Mouse (Mus musculus): Measurements from ENCODE around the gene Cenpj. TPM values are rescaled to one million over a fixed set of nuclear protein-coding genes. Genes with fewer than 3 reads are reported as not detected.

Gene Cenpj
- polyA plus RNA-seq, 1 experiment from 2014 or later: 13.5 TPM

- Histone ChIP-seq H3K27me3 (ENCODE audit: insufficient read depth, low read length) (no peaks in the 10 kb centered on the region), H3K4me2 (no peak overlapping the region), H3K4me3 (ENCODE audit: low read depth, low read length) (no peak overlapping the region), H3K27ac (ENCODE audit: low read depth) (no peak overlapping the region), H3K9ac (no peak overlapping the region), H3K4me1 (ENCODE audit: insufficient read depth) (no peaks in the 10 kb centered on the region), H3K9me3 (ENCODE audit: low read depth, low read length) (no peaks in the 10 kb centered on the region), H3K36me3 (ENCODE audit: insufficient read depth) (no peaks in the 10 kb centered on the region)
- DNase-seq (peak; percentile 56), ATAC-seq (ENCODE audit: insufficient read depth) (no peak)
- WGBS: 46% methylated on average over 6 of the region's 6 CpGs
- TF ChIP-seq CTCF (IDR thresholded peaks at IDR 0.05; ENCODE audit: low read depth): peak; percentile 78
Observed at GRCm38 (mm10) chr14:56598759-56599158, 23.5 kb upstream of the Cenpj start.

- Histone ChIP-seq H3K9ac (no peak overlapping the region), H3K4me2 (no peak overlapping the region), H3K27ac (ENCODE audit: low read depth) (no peak overlapping the region), H3K36me3 (ENCODE audit: insufficient read depth) (no peaks in the 10 kb centered on the region), H3K4me3 (ENCODE audit: low read depth, low read length) (no peak overlapping the region), H3K27me3 (ENCODE audit: insufficient read depth, low read length) (no peaks in the 10 kb centered on the region), H3K4me1 (ENCODE audit: insufficient read depth) (no peaks in the 10 kb centered on the region), H3K9me3 (ENCODE audit: low read depth, low read length) (no peaks in the 10 kb centered on the region)
- WGBS: 86% methylated on average over 1 of the region's 1 CpGs
- TF ChIP-seq CTCF (IDR thresholded peaks at IDR 0.05; ENCODE audit: low read depth): no peak
- ATAC-seq (ENCODE audit: insufficient read depth) (no peak), DNase-seq (no peak)
Observed at GRCm38 (mm10) chr14:56594811-56595210, 19.6 kb upstream of the Cenpj start.

GRCm38 (mm10) chr14:56592191-56592590 lies 17.0 kb upstream of the Cenpj start:
- no peak for TF ChIP-seq CTCF (IDR thresholded peaks at IDR 0.05; ENCODE audit: low read depth)
- H3K36me3 ChIP-seq (ENCODE audit: insufficient read depth): no peaks in the 10 kb centered on the region
- 91% methylated on average over 9 of the region's 9 CpGs for WGBS

GRCm38 (mm10) chr14:56582294-56582693 lies 7.1 kb upstream of the Cenpj start:
- Histone ChIP-seq H3K36me3 (ENCODE audit: insufficient read depth) (no peaks in the 10 kb centered on the region), H3K27me3 (ENCODE audit: insufficient read depth, low read length) (no peaks in the 10 kb centered on the region), H3K4me3 (ENCODE audit: low read depth, low read length) (no peak overlapping the region), H3K9ac (no peak overlapping the region), H3K9me3 (ENCODE audit: low read depth, low read length) (no peaks in the 10 kb centered on the region), H3K4me1 (ENCODE audit: insufficient read depth) (no peaks in the 10 kb centered on the region), H3K27ac (ENCODE audit: low read depth) (no peak overlapping the region), H3K4me2 (no peak overlapping the region)
- WGBS: 82% methylated on average over 6 of the region's 6 CpGs
- DNase-seq: no peak
- no peak for ATAC-seq (ENCODE audit: insufficient read depth)
- no peak for TF ChIP-seq CTCF (IDR thresholded peaks at IDR 0.05; ENCODE audit: low read depth)

More at GRCm38 (mm10) chr14:56592191-56592590, 17.0 kb upstream of the Cenpj start:
- ATAC-seq (ENCODE audit: insufficient read depth) (no peak), DNase-seq (no peak)
- Histone ChIP-seq H3K27me3 (ENCODE audit: insufficient read depth, low read length) (no peaks in the 10 kb centered on the region), H3K9ac (no peak overlapping the region), H3K4me3 (ENCODE audit: low read depth, low read length) (no peak overlapping the region), H3K27ac (ENCODE audit: low read depth) (no peak overlapping the region), H3K4me1 (ENCODE audit: insufficient read depth) (no peaks in the 10 kb centered on the region), H3K9me3 (ENCODE audit: low read depth, low read length) (no peaks in the 10 kb centered on the region), H3K4me2 (no peak overlapping the region)

- H3K4me2 ChIP-seq: no peak overlapping the region
- H3K36me3 ChIP-seq (ENCODE audit: insufficient read depth): no peaks in the 10 kb centered on the region
- TF ChIP-seq CTCF (IDR thresholded peaks at IDR 0.05; ENCODE audit: low read depth): no peak
- ATAC-seq (ENCODE audit: insufficient read depth) (no peak), DNase-seq (no peak)
- H3K27ac ChIP-seq (ENCODE audit: low read depth): no peak overlapping the region
- 48% methylated on average over 5 of the region's 5 CpGs for WGBS
- H3K4me3 ChIP-seq (ENCODE audit: low read depth, low read length): no peak overlapping the region
- no peak overlapping the region for H3K9ac ChIP-seq
- no peaks in the 10 kb centered on the region for H3K4me1 ChIP-seq (ENCODE audit: insufficient read depth)
- no peaks in the 10 kb centered on the region for H3K27me3 ChIP-seq (ENCODE audit: insufficient read depth, low read length)
- no peaks in the 10 kb centered on the region for H3K9me3 ChIP-seq (ENCODE audit: low read depth, low read length)
Observed at GRCm38 (mm10) chr14:56581117-56581516, 5.9 kb upstream of the Cenpj start.

- Histone ChIP-seq H3K36me3 (ENCODE audit: insufficient read depth) (no peaks in the 10 kb centered on the region), H3K4me1 (ENCODE audit: insufficient read depth) (no peaks in the 10 kb centered on the region), H3K27me3 (ENCODE audit: insufficient read depth, low read length) (no peaks in the 10 kb centered on the region), H3K27ac (ENCODE audit: low read depth) (no peak overlapping the region), H3K9me3 (ENCODE audit: low read depth, low read length) (no peaks in the 10 kb centered on the region), H3K4me3 (ENCODE audit: low read depth, low read length) (no peak overlapping the region), H3K9ac (no peak overlapping the region), H3K4me2 (no peak overlapping the region)
- DNase-seq (no peak), ATAC-seq (ENCODE audit: insufficient read depth) (no peak)
- no peak for TF ChIP-seq CTCF (IDR thresholded peaks at IDR 0.05; ENCODE audit: low read depth)
- WGBS: 41% methylated on average over 8 of the region's 8 CpGs
Observed at GRCm38 (mm10) chr14:56579011-56579410, 3.8 kb upstream of the Cenpj start.

- WGBS: 75% methylated on average over 18 of the region's 18 CpGs
- Histone ChIP-seq H3K9me3 (ENCODE audit: low read depth, low read length) (no peaks in the 10 kb centered on the region), H3K27me3 (ENCODE audit: insufficient read depth, low read length) (no peaks in the 10 kb centered on the region), H3K27ac (ENCODE audit: low read depth) (no peak overlapping the region), H3K4me2 (peak overlapping the region; percentile 77), H3K9ac (peak overlapping the region; percentile 58), H3K4me1 (ENCODE audit: insufficient read depth) (no peaks in the 10 kb centered on the region), H3K4me3 (ENCODE audit: low read depth, low read length) (peak overlapping the region; percentile 47), H3K36me3 (ENCODE audit: insufficient read depth) (no peaks in the 10 kb centered on the region)
- no peak for TF ChIP-seq CTCF (IDR thresholded peaks at IDR 0.05; ENCODE audit: low read depth)
- no peak for DNase-seq
- no peak for ATAC-seq (ENCODE audit: insufficient read depth)
Observed at GRCm38 (mm10) chr14:56575969-56576901, 1.0 kb upstream of the Cenpj start.
